Mouse (Mus musculus): Measurements from ENCODE around the gene Zc3hav1.

The Zc3hav1 gene

GRCm38 (mm10) chr6:38292871-38293646 is 61.3 kb downstream of the Zc3hav1 start:
- DNase-seq, result no peak

GRCm38 (mm10) chr6:38284422-38284821 is 70.0 kb downstream of the Zc3hav1 start:
- no peak for DNase-seq

- no peak for DNase-seq
These were observed 89.9 kb downstream of the Zc3hav1 start for GRCm38 (mm10) chr6:38264466-38264865.

- DNase-seq, result no peak
These were observed 90.8 kb downstream of the Zc3hav1 start for GRCm38 (mm10) chr6:38263393-38264159.

- no peak for DNase-seq
These were observed 92.5 kb downstream of the Zc3hav1 start for GRCm38 (mm10) chr6:38261877-38262276.

GRCm38 (mm10) chr6:38257506-38257905 is 96.9 kb downstream of the Zc3hav1 start:
- no peak for DNase-seq

GRCm38 (mm10) chr6:38256793-38257192 is 97.6 kb downstream of the Zc3hav1 start:
- DNase-seq, result no peak

- no peak for DNase-seq
These were observed 98.6 kb downstream of the Zc3hav1 start for GRCm38 (mm10) chr6:38255794-38256193.

Data from B cell, adult 2 months (primary cell).